Mouse (Mus musculus) neural tube, embryonic 15.5 days (tissue): ENCODE data around the gene Scarb1. TPM values are rescaled to one million over a fixed set of nuclear protein-coding genes. Genes with fewer than 3 reads are reported as not detected.

Experiments used
- ATAC-seq: fragments of 200-750 bp; cut with Nextera tagmentation; 2 replicates; pipeline ENCODE4 v1.8.0; 2017; ENCODE audit warnings: mild to moderate bottlenecking, moderate TSS enrichment, moderate library complexity; ENCODE audit not compliant: low FRiP score
- H3K27ac ChIP-seq: fragments of 300-500 bp; sonication (generic); replicated peaks from 2 replicates; pipeline ENCODE4 v1.5.1; 2015; ENCODE audit warnings: mild to moderate bottlenecking, inconsistent platforms
- H3K27me3 ChIP-seq: fragments of 300-500 bp; sonication (generic); replicated peaks from 2 replicates; pipeline ENCODE4 v1.6.1; 2015; ENCODE audit warnings: inconsistent platforms
- H3K36me3 ChIP-seq: fragments of 300-500 bp; sonication (generic); 2 replicates; pipeline ENCODE4 v1.6.1; 2015; ENCODE audit warnings: inconsistent platforms
- H3K4me1 ChIP-seq: fragments of 300-500 bp; sonication (generic); 2 replicates; pipeline ENCODE4 v1.6.1; 2015; ENCODE audit warnings: inconsistent platforms
- H3K4me2 ChIP-seq: fragments of 300-500 bp; sonication (generic); 2 replicates; pipeline ENCODE4 v1.6.1; 2015; ENCODE audit warnings: inconsistent platforms, mild to moderate bottlenecking, moderate library complexity
- H3K4me3 ChIP-seq: fragments of 300-500 bp; sonication (generic); replicated peaks from 2 replicates; pipeline ENCODE4 v1.5.1; 2015; ENCODE audit warnings: mild to moderate bottlenecking, inconsistent platforms
- H3K9ac ChIP-seq: fragments of 300-500 bp; sonication (generic); replicated peaks from 2 replicates; pipeline ENCODE4 v1.6.1; 2015; ENCODE audit warnings: mild to moderate bottlenecking, inconsistent platforms
- H3K9me3 ChIP-seq: fragments of 300-500 bp; sonication (generic); replicated peaks from 2 replicates; pipeline ENCODE4 v1.6.1; 2016; ENCODE audit warnings: inconsistent platforms
- WGBS: fragments of 180-500 bp; shearing (Covaris S2); methylation state at CpG from one replicate; pipeline ENCODE4 v1.1.7; 2015; ENCODE audit warnings: mixed read lengths; 5-methylcytosine and 5-hydroxymethylcytosine counted together
- polyA plus RNA-seq: library from polyadenylated mRNA; unstranded; fragments of >200 nt; fragmentation: Nextera tagmentation; extraction: Ambion mirVana; gene quantifications from 2 replicates; pipeline ENCODE4 v1.2.1, GENCODE M21; 2015

Gene Scarb1
- polyA plus RNA-seq, 1 experiment from 2014 or later, result 50.5 TPM

- H3K4me3 ChIP-seq, result no peak overlapping the region
- WGBS, result 21% methylated on average over 7 of the region's 7 CpGs
Observed at GRCm38 (mm10) chr5:125241627-125242026, 99.3 kb downstream of the Scarb1 start.

GRCm38 (mm10) chr5:125240124-125240781, 100.6 kb downstream of the Scarb1 start:
- H3K4me2 ChIP-seq, result no peak overlapping the region
- peaks cover 32% of the 10 kb centered on the region for H3K4me1 ChIP-seq
- H3K36me3 ChIP-seq, result no peaks in the 10 kb centered on the region
- H3K9ac ChIP-seq, result no peak overlapping the region
- H3K27me3 ChIP-seq, result no peaks in the 10 kb centered on the region
- H3K9me3 ChIP-seq, result no peaks in the 10 kb centered on the region
- no peak for ATAC-seq
- 18% methylated on average over 6 of the region's 6 CpGs for WGBS
- no peak overlapping the region for H3K4me3 ChIP-seq
- H3K27ac ChIP-seq, result no peak overlapping the region

More at GRCm38 (mm10) chr5:125241627-125242026, 99.3 kb downstream of the Scarb1 start:
- Histone ChIP-seq H3K9me3 (no peaks in the 10 kb centered on the region), H3K9ac (no peak overlapping the region), H3K36me3 (no peaks in the 10 kb centered on the region), H3K27ac (no peak overlapping the region), H3K4me2 (no peak overlapping the region), H3K4me1 (peaks cover 43% of the 10 kb centered on the region), H3K27me3 (no peaks in the 10 kb centered on the region)
- no peak for ATAC-seq

DNA sequence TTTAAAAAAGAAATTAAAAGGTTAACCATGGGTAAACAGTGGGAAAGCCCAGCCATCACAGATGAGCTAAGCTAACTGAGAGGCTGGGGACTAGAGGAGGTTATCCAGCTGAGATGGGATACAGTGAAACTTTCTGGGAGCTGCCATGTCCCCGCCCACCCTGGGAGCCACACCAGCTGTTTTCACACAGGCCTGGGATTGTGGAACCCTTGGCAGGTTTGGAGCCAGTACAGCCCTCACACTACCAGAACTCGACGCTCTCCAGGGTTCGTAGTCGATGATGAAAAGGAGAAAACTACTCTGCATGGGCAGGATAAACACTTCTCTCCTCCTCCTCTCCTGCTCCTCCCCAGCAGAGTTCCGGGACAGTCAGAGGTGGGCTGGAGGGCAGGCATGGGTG, 105.0 kb downstream of the Scarb1 start:
- H3K4me2 ChIP-seq, result no peak overlapping the region
- no peak overlapping the region for H3K9ac ChIP-seq
- no peak overlapping the region for H3K27ac ChIP-seq
- no peak overlapping the region for H3K4me3 ChIP-seq
- H3K27me3 ChIP-seq, result no peaks in the 10 kb centered on the region
- WGBS, result 70% methylated on average over 6 of the region's 6 CpGs
- no peaks in the 10 kb centered on the region for H3K36me3 ChIP-seq
- no peaks in the 10 kb centered on the region for H3K9me3 ChIP-seq
- peaks cover 6% of the 10 kb centered on the region for H3K4me1 ChIP-seq
- ATAC-seq, result no peak

DNA sequence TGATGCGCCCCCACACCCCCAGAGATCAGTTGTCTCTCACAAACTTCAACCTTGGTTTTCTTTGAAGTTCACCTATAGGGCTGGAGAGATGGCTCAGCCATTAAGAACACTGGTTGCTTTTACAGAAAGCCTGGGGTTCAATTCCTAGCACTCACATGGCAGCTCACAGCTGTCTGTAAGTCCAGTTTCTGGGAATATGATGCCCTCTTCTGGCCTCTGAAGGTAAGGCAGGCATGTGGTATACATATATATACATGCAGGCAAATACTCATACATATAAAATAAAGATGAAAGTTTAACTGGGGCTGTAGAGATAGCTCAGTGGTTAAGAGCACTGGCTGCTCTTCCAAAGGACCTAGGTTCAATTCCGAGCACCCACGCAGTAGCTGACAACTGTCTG, 105.5 kb downstream of the Scarb1 start:
- whole genome bisulfite sequencing, result 97% methylated on average over 3 of the region's 3 CpGs
- Histone ChIP-seq H3K27me3 (no peaks in the 10 kb centered on the region), H3K4me1 (peaks cover 4% of the 10 kb centered on the region), H3K4me2 (no peak overlapping the region), H3K4me3 (no peak overlapping the region), H3K27ac (no peak overlapping the region), H3K9ac (no peak overlapping the region), H3K36me3 (no peaks in the 10 kb centered on the region), H3K9me3 (no peaks in the 10 kb centered on the region)
- ATAC-seq, result no peak

- no peak overlapping the region for H3K9ac ChIP-seq
Observed at GRCm38 (mm10) chr5:125234399-125234798, 106.5 kb downstream of the Scarb1 start.

GRCm38 (mm10) chr5:125233478-125233877, 107.4 kb downstream of the Scarb1 start:
- Histone ChIP-seq H3K36me3 (no peaks in the 10 kb centered on the region), H3K27ac (no peak overlapping the region), H3K9ac (no peak overlapping the region), H3K4me1 (no peaks in the 10 kb centered on the region), H3K4me2 (no peak overlapping the region), H3K27me3 (no peaks in the 10 kb centered on the region), H3K9me3 (no peaks in the 10 kb centered on the region), H3K4me3 (no peak overlapping the region)
- 94% methylated on average over 1 of the region's 1 CpGs for WGBS
- no peak for ATAC-seq

More at GRCm38 (mm10) chr5:125234399-125234798, 106.5 kb downstream of the Scarb1 start:
- Histone ChIP-seq H3K36me3 (no peaks in the 10 kb centered on the region), H3K4me2 (no peak overlapping the region), H3K27me3 (no peaks in the 10 kb centered on the region), H3K4me3 (no peak overlapping the region), H3K4me1 (no peaks in the 10 kb centered on the region), H3K27ac (no peak overlapping the region), H3K9me3 (no peaks in the 10 kb centered on the region)
- ATAC-seq, result no peak
- 85% methylated on average over 8 of the region's 8 CpGs for WGBS

DNA sequence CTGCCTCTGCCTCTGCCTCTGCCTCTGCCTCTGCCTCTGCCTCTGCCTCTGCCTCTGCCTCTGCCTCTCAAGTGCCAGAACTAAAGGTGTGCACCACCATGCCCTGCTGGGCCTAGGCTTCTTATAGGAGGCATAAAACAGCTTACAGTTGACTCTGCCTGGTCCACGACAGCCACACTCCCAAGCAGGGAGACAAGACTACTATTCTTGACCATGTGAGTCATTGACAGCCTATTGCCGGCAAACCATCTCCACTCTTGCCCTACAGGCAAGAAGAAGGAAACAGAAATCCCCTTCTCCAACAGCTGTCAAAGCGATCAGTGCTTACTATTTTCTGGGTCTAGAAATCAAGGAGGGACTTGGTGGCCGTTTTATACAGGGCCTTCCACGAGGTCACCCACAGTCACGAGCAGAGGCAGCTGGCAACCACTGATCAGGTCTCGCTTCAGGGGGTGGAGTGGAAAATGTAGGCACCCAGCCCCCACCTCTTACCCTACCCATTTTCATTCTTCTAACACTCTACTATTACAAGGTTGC, 108.4 kb downstream of the Scarb1 start:
- no peak overlapping the region for H3K4me3 ChIP-seq
- no peaks in the 10 kb centered on the region for H3K36me3 ChIP-seq
- ATAC-seq, result no peak
- no peak overlapping the region for H3K27ac ChIP-seq
- H3K4me1 ChIP-seq, result no peaks in the 10 kb centered on the region
- no peak overlapping the region for H3K9ac ChIP-seq
- 0 out of 2 replicates have a peak, but pooled peaks cover 4% of the 10 kb centered on the region for H3K9me3 ChIP-seq
- 89% methylated on average over 7 of the region's 7 CpGs for WGBS
- no peak overlapping the region for H3K4me2 ChIP-seq
- no peaks in the 10 kb centered on the region for H3K27me3 ChIP-seq

GRCm38 (mm10) chr5:125230463-125230862, 110.4 kb downstream of the Scarb1 start:
- Histone ChIP-seq H3K9me3 (0 out of 2 replicates have a peak, but pooled peaks cover 4% of the 10 kb centered on the region), H3K9ac (no peak overlapping the region), H3K27ac (no peak overlapping the region), H3K27me3 (no peaks in the 10 kb centered on the region), H3K4me1 (peaks cover 15% of the 10 kb centered on the region), H3K36me3 (no peaks in the 10 kb centered on the region), H3K4me2 (no peak overlapping the region), H3K4me3 (no peak overlapping the region)
- WGBS, result 87% methylated on average over 5 of the region's 5 CpGs
- ATAC-seq, result no peak

DNA sequence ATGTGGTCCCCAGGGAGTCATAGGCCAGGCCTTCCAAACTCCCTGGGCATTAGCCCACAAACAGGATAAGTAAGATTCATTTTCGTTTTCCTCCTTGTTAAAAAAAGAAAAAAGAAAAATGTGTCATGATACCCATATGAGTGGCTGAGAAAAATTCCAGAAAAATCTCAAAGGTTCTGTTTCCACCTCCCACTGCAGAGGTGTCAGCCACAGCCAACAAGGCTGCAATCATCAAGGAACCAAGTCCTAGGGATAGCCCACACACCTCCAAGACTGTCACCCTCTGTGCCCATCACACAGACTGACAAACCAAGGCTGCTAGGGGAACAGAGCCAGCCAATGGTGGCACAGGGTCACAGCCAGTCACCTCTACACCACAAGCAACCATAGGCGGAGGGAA, 111.8 kb downstream of the Scarb1 start:
- Histone ChIP-seq H3K4me3 (no peak overlapping the region), H3K9me3 (0 out of 2 replicates have a peak, but pooled peaks cover 4% of the 10 kb centered on the region), H3K9ac (no peak overlapping the region), H3K36me3 (no peaks in the 10 kb centered on the region), H3K4me1 (peaks cover 25% of the 10 kb centered on the region), H3K4me2 (no peak overlapping the region), H3K27me3 (no peaks in the 10 kb centered on the region), H3K27ac (no peak overlapping the region)
- ATAC-seq, result no peak
- WGBS, result 87% methylated on average over 2 of the region's 2 CpGs

DNA sequence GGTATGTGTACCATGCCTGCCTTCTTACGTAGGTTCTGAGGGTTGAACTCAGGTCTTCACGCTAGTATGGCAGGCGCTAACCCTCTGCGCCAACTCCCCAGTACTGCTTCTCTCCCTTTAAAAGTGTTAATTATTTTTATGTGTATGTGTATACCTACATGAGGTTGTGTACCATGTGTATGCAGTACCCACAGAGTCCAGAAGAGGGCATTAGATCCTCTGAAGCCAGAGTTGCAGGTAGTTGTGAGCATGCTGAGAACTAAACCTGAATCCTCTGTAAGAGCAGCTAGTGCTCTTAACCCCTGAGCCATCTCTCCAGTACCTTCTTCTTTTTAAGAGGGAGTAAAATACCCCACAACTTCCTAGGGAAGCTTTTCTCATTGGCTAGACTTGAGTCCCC, 113.2 kb downstream of the Scarb1 start:
- Histone ChIP-seq H3K9me3 (0 out of 2 replicates have a peak, but pooled peaks cover 4% of the 10 kb centered on the region), H3K4me3 (no peak overlapping the region), H3K9ac (no peak overlapping the region), H3K36me3 (no peaks in the 10 kb centered on the region), H3K4me1 (peaks cover 30% of the 10 kb centered on the region), H3K27ac (no peak overlapping the region), H3K4me2 (no peak overlapping the region), H3K27me3 (no peaks in the 10 kb centered on the region)
- ATAC-seq, result no peak
- WGBS, result 98% methylated on average over 4 of the region's 4 CpGs
